Mouse (Mus musculus): ENCODE data around the gene Bcl2l11.

DNA sequence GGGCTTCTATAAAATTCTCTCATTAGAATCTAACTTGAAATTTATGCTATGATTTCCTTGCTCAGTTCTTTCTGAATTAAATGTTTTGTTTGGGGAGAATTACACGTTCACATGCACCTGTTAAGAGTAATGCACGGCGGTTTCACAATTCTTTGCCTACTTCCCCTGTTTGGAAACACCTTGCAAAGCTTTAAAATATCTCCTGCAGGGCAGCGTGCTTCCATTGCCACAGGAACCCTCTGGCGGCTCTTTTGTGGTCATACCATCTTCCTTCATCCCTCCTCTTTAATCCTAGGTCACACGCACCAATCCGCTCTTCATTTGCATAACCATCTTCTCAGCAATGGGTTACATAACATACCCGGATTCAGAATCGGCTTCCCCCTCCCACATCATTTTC is 14.3 kb upstream of the Bcl2l11 start:
- no peak for TF ChIP-seq CTCF (IDR thresholded peaks at IDR 0.05; ENCODE audit: borderline replicate concordance, insufficient read depth, low read length)
- no peak for TF ChIP-seq POLR2A (IDR thresholded peaks at IDR 0.05; ENCODE audit: low read depth, low read length)

Data from embryonic fibroblast, embryonic 13.5 days (primary cell).